Mouse (Mus musculus): ENCODE measurements around the gene Fnip2. TPM values are rescaled to one million over a fixed set of nuclear protein-coding genes. Genes with fewer than 3 reads are reported as not detected.

Fnip2 gene
- polyA plus RNA-seq, 1 experiment from 2014 or later: 4.3 TPM

GRCm38 (mm10) chr3:79413492-79413891 is 154.1 kb downstream of the Fnip2 start:
- 89% methylated on average over 1 of the region's 1 CpGs for WGBS
- no peaks in the 10 kb centered on the region for H3K27me3 ChIP-seq (ENCODE audit: low read depth, poor library complexity, severe bottlenecking)
- H3K4me3 ChIP-seq: no peak overlapping the region
- H3K4me1 ChIP-seq: peaks cover 49% of the 10 kb centered on the region
- no peaks in the 10 kb centered on the region for H3K36me3 ChIP-seq
- H3K9me3 ChIP-seq (replicated peaks): no peaks in the 10 kb centered on the region
- H3K27ac ChIP-seq (replicated peaks): 0 out of 2 replicates have a peak overlapping the region, but pooled peaks have one; percentile 42
- no peak for DNase-seq (ENCODE audit: low spot score)

GRCm38 (mm10) chr3:79411666-79412065 is 155.9 kb downstream of the Fnip2 start:
- H3K4me3 ChIP-seq: no peak overlapping the region
- H3K27me3 ChIP-seq (ENCODE audit: low read depth, poor library complexity, severe bottlenecking): no peaks in the 10 kb centered on the region
- 77% methylated on average over 2 of the region's 2 CpGs for WGBS
- no peak overlapping the region for H3K27ac ChIP-seq (replicated peaks)
- H3K4me1 ChIP-seq: peaks cover 37% of the 10 kb centered on the region
- H3K9me3 ChIP-seq (replicated peaks): no peaks in the 10 kb centered on the region
- H3K36me3 ChIP-seq: no peaks in the 10 kb centered on the region
- DNase-seq (ENCODE audit: low spot score): no peak

- Histone ChIP-seq H3K36me3 (no peaks in the 10 kb centered on the region), H3K27me3 (ENCODE audit: low read depth, poor library complexity, severe bottlenecking) (no peaks in the 10 kb centered on the region), H3K4me1 (peaks cover 29% of the 10 kb centered on the region), H3K27ac (replicated peaks) (no peak overlapping the region), H3K4me3 (no peak overlapping the region), H3K9me3 (replicated peaks) (no peaks in the 10 kb centered on the region)
- 46% methylated on average over 5 of the region's 5 CpGs for WGBS
- peak; percentile 22 for DNase-seq (ENCODE audit: low spot score)
Measured at GRCm38 (mm10) chr3:79410629-79410995, 157.0 kb downstream of the Fnip2 start.

- H3K9me3 ChIP-seq (replicated peaks): no peaks in the 10 kb centered on the region
- DNase-seq (ENCODE audit: low spot score): peak; percentile 34
- H3K4me3 ChIP-seq: no peak overlapping the region
- no peaks in the 10 kb centered on the region for H3K27me3 ChIP-seq (ENCODE audit: low read depth, poor library complexity, severe bottlenecking)
- H3K27ac ChIP-seq (replicated peaks): peak overlapping the region; percentile 67; the same call in 1 of the 2 replicates
- 50% methylated on average over 10 of the region's 10 CpGs for WGBS
- peaks cover 29% of the 10 kb centered on the region for H3K4me1 ChIP-seq
- no peaks in the 10 kb centered on the region for H3K36me3 ChIP-seq
Measured at GRCm38 (mm10) chr3:79409927-79410628, 157.5 kb downstream of the Fnip2 start.

GRCm38 (mm10) chr3:79408546-79408945 is 159.1 kb downstream of the Fnip2 start:
- 50% methylated on average over 4 of the region's 4 CpGs for WGBS
- peak; percentile 21 for DNase-seq (ENCODE audit: low spot score)

More at GRCm38 (mm10) chr3:79408546-79408945, 159.1 kb downstream of the Fnip2 start:
- Histone ChIP-seq H3K36me3 (no peaks in the 10 kb centered on the region), H3K27me3 (ENCODE audit: low read depth, poor library complexity, severe bottlenecking) (no peaks in the 10 kb centered on the region), H3K9me3 (replicated peaks) (no peaks in the 10 kb centered on the region), H3K27ac (replicated peaks) (no peak overlapping the region), H3K4me3 (no peak overlapping the region), H3K4me1 (peaks cover 29% of the 10 kb centered on the region)

Other genes starting within 250 kb of the Fnip2 start
- gene Gm17359, start 231.1 kb downstream of the Fnip2 start, polyA plus RNA-seq (2016; fragmentation: Nextera tagmentation; extraction: Ambion mirVana): 0.14 TPM in 1 of 2 replicates, not detected in the other
- 197 and 224 TPM in 2 replicates for gene Ppid, start 23.5 kb upstream of the Fnip2 start, polyA plus RNA-seq (2016; fragmentation: Nextera tagmentation; extraction: Ambion mirVana)
- 26.5 and 28.1 TPM in 2 replicates for gene 4930579G24Rik, start 61.3 kb upstream of the Fnip2 start, polyA plus RNA-seq (2016; fragmentation: Nextera tagmentation; extraction: Ambion mirVana)
- gene Etfdh, start 61.7 kb upstream of the Fnip2 start, polyA plus RNA-seq (2016; fragmentation: Nextera tagmentation; extraction: Ambion mirVana): 47.1 and 55.5 TPM in 2 replicates
- gene Rxfp1, start 170.1 kb upstream of the Fnip2 start, polyA plus RNA-seq (2016; fragmentation: Nextera tagmentation; extraction: Ambion mirVana): not detected in 2 replicates

Measured in midbrain, embryonic 10.5 days (tissue).